Mouse (Mus musculus): ENCODE measurements around the gene Exoc3l4. TPM values are rescaled to one million over a fixed set of nuclear protein-coding genes. Genes with fewer than 3 reads are reported as not detected.

Exoc3l4 gene
- polyA plus RNA-seq (2017; shearing (Covaris generic)), result not detected

GRCm38 (mm10) chr12:111416921-111417779 lies at the start of gene Exoc3l4:
Gene Exoc3l4, plus strand, starts transcription at chr12:111417017.
- no peak for ATAC-seq

GRCm38 (mm10) chr12:111367065-111367464 lies 49.8 kb upstream of the Exoc3l4 start:
- ATAC-seq, result no peak

GRCm38 (mm10) chr12:111370249-111370648 lies 46.6 kb upstream of the Exoc3l4 start:
- no peak for ATAC-seq

- no peak for ATAC-seq
Measured at GRCm38 (mm10) chr12:111371905-111372304, 44.9 kb upstream of the Exoc3l4 start.

- ATAC-seq, result no peak
Measured at GRCm38 (mm10) chr12:111373411-111373810, 43.4 kb upstream of the Exoc3l4 start.

DNA sequence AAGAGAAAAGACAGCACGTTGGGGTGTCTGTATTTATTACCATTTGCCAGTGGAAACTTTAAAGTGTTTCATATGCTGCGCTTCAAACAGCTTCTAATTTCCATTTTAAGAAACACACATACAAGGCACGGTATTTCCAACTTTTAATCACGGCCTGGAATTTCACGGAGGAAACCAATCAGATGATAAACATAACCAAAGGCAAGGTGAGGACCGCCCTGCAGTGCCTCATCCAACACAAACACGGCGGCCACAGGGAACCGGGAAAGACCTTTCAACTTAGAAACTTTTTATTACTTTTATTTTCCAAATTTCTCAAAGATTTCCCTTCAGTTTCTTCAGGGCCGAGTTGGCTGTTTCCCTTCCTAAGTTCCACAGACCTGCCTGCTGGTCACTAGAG lies 42.1 kb upstream of the Exoc3l4 start:
- ATAC-seq, result no peak

DNA sequence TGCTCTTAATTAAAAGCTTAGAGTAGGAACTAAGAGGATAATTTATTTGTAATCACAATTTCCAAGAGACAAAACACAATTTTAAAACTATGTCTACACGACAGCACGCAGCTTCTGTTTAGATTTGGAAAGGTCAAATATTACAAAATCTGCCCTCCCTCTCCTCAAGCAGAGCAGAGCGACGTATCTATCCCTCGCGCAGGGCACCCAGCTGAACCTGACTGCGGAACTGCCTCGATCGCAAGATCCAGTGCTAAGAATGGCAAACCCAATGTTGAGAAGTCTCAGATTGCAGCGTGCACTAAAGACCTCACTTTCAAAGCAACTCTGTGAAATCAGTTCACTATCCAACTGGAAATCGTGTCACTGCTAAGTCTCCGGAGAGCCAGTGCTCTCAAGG lies 41.3 kb upstream of the Exoc3l4 start:
- no peak for ATAC-seq

- no peak for ATAC-seq
Measured at GRCm38 (mm10) chr12:111376053-111376452, 40.8 kb upstream of the Exoc3l4 start.

- no peak for ATAC-seq
Measured at GRCm38 (mm10) chr12:111376826-111377331, 39.9 kb upstream of the Exoc3l4 start.

GRCm38 (mm10) chr12:111377376-111377973 lies 39.3 kb upstream of the Exoc3l4 start, which contains the start of gene Cdc42bpb:
Gene Cdc42bpb, minus strand, starts transcription at chr12:111377718.
- ATAC-seq, result no peak

DNA sequence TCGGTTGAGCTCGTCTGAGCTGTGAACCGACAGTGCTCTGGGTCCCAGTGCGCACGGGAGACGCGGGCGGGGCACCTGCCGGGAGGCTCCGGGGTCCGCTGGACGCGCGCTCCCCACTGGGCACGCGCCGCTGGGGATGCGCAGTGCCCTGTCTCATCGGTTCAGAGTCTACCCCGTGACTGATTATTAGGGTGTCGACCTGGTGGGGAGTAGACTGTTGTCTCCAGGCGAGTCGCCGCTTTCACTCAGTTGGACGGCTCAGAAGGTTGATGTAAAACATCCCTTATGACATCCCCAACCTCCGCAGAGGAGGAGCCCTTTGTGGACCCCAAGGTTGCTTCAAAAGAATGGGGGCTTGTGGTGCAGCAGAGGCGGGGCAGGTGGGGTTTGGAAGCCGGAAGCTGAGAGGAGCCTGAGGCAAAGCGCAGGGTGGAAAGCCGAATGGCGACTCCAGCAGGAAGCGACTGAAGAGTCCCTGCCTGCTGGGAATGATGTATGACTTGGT lies 38.8 kb upstream of the Exoc3l4 start:
- no peak for ATAC-seq

- ATAC-seq, result no peak
Measured at GRCm38 (mm10) chr12:111378812-111379211, 38.0 kb upstream of the Exoc3l4 start.

GRCm38 (mm10) chr12:111385883-111386641 lies 30.8 kb upstream of the Exoc3l4 start:
- no peak for ATAC-seq

DNA sequence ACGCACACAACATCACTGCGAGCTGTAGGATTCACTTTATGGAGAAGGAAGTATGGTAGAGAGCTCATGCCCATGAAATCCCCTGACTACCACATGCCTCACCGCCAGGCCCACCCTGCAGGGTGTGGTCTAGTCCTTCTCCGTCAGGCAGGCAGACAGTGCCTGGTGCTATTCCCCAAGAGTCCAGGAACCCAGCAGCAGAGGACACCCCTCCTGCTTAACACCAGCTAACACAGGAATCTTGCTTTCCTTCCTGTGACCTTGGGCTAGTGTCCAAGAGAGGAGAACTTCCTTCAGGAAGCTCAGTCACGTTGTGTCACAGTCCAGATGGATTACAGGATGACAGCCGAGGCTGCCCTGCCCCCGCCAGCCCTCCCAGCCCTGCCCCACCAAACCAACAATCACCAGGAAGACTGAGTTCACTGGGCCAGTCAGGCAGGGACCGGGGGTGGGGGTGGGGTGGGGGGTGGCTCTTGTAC lies 30.1 kb upstream of the Exoc3l4 start:
- ATAC-seq, result no peak

- no peak for ATAC-seq
Measured at GRCm38 (mm10) chr12:111387146-111387545, 29.7 kb upstream of the Exoc3l4 start.

DNA sequence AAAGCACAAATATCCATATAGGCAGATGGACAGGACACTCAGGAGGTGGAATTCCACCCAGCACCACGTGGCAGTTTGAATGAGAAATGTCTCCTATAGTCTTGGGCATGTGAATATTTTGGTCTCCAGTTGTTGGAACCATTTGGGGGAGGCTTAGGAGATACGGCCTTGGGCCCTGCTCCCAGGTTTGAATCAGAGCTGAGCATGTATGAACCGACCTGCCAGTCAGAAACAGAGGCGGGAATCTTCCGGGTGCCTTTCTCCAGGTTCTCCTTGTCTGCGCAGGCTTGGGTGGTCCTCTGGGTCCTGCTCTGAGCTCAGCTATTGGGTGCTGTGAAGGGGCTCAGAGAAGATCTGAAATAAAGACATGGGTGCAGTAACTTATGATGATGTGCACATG lies 22.8 kb upstream of the Exoc3l4 start:
- ATAC-seq, result no peak

DNA sequence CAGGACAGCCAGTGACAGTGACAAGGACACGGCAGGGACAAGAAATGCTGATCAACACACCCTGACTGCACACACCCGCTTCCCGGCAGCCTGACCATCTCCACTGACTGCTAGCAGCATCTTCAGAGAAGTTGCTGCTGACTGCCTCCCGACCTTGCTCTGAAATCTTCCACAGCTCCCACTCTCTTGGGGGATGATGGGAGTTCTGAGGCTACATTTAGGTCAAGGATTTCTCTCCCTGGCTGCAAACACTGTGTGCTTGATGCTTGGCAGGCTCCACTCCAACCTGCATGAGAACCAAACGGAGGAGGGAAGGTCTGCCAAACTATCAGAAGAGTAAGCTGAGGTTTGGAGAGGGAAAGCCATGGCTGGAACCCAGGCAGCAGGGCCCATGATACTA lies 19.8 kb upstream of the Exoc3l4 start:
- ATAC-seq, result no peak

GRCm38 (mm10) chr12:111401454-111402184 lies 15.2 kb upstream of the Exoc3l4 start:
- no peak for ATAC-seq

DNA sequence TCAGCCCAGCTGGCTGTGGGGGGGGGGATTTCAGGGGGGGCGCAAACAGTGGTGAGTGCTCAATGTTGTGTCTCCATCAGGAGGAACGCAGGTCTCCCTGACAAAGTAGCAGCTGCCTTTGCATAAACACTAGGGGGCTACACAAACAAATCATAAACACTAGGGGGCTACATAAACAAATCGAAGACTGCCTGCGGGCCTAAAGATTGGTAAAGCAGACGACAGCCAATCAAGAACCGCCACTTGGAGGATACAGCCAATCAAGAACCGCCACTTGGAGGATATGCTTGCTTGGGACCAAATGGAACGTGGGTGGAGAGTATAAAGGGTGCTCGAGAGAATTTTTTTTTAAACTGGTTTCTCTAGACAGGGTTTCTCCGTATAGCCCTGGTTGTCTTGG lies 11.9 kb upstream of the Exoc3l4 start:
- ATAC-seq, result no peak

DNA sequence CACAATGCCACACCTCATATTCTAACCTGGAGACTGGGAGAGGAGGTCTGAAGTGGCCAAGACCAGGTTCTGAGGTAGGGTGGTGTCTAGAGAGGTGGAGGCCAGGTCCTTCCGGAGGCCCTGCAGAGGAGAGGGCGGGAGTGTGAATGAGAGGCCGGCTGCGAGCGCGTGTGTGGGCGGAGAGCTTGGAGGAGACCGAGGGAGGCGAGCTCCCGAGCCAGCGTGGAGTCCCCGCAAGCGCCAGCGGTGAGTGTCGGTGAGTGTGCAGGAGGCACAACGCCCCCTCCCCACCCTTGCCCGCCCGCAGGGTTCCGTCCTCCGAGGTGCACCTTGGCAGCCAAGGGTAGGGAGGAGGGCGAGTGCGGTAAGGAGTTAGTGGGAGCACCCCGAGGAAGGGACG lies 10.2 kb upstream of the Exoc3l4 start, which contains the start of gene Lbhd2:
Lbhd2 (plus strand) TSS at position 188 of the 400 bp plus-strand sequence.
- ATAC-seq, result no peak

- no peak for ATAC-seq
Measured at GRCm38 (mm10) chr12:111409583-111409982, 7.2 kb upstream of the Exoc3l4 start.
